Mouse (Mus musculus): ENCODE measurements around the gene Gm21760.
"Not testable (repeated sequence)": the region's sequence is repeated elsewhere in the genome, so short reads cannot be mapped to it uniquely, and the experiment has no call there.

The Gm21760 gene

DNA sequence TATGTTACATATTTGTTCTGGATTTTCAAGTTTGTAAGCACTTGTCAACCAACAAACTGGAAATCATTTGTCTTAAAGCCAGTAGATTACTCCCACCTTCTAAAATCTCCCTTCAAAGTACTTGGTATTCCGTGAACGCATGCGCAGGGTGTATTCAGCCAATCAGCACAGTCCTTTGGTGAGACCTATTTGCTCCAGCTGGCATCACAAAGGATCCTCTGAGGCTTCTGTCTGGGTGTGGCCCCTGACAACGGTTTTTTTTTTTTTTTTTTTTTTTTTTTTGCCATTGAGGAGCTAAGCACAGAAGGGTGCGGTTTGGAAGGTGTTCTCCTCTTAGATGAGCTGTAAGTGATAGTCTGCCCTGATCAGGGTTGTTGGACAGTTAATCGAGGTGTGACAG is at the start of gene Gm21760:
TSS of gene Gm21760 (plus strand) at position 301 of the 400 bp plus-strand sequence.
- DNase-seq (ENCODE audit: low spot score in 2 of 2), result not testable (repeated sequence)
